In genomic region chr1:35880562-35881265, GRCm38 (mm10) we compare ENCODE assay signal across 14 mouse cellular contexts.
"Had no signal": no experiment of that assay in that cellular context is flagged by ENCODE, and none has a peak within 500 bp of the region (broad histone marks: within the 10 kb centered on the region; RNA-seq: fewer than 3 reads in every experiment).

No protein-coding gene starts in this region.

- H3K36me3 ChIP-seq: limb, embryonic 13.5 days; liver, embryonic 12.5 days; midbrain, embryonic 15.5 days; neural tube, embryonic 15.5 days had no signal

- H3K4me3 ChIP-seq: layer of hippocampus, adult 2 months; limb, embryonic 13.5 days; liver, embryonic 12.5 days; megakaryocyte, embryonic 14.5 days; midbrain, embryonic 15.5 days; neural tube, embryonic 15.5 days had no signal

- H3K27ac ChIP-seq: hindbrain, postnatal 0 days; limb, embryonic 13.5 days; liver, embryonic 12.5 days; macrophage; midbrain, embryonic 15.5 days; neural tube, embryonic 15.5 days had no signal

- H3K9ac ChIP-seq: limb, embryonic 13.5 days; liver, embryonic 12.5 days; lung, embryonic 14.5 days; midbrain, embryonic 15.5 days; neural tube, embryonic 15.5 days had no signal

- H3K27me3 ChIP-seq: limb, embryonic 13.5 days; liver, embryonic 12.5 days; midbrain, embryonic 15.5 days; neural tube, embryonic 15.5 days had no signal

- ATAC-seq: liver, embryonic 12.5 days had no signal

- H3K4me1 ChIP-seq: liver, embryonic 12.5 days had no signal

- H3K9me3 ChIP-seq: limb, embryonic 13.5 days; liver, embryonic 12.5 days; megakaryocyte, embryonic 14.5 days; midbrain, embryonic 15.5 days; neural tube, embryonic 15.5 days had no signal

- H3K4me2 ChIP-seq: limb, embryonic 13.5 days; liver, embryonic 12.5 days; lung, embryonic 14.5 days; midbrain, embryonic 11.5 days; midbrain, embryonic 15.5 days; neural tube, embryonic 15.5 days had no signal

- DNase-seq: left cerebral cortex, postnatal 4 days; lung, embryonic 14.5 days; lung, postnatal 10 days; spleen, adult 18-20 months; thymus, postnatal 36 days had no signal
